8 mouse cellular contexts compared by ENCODE assay signal in genomic region chr11:60178005-60178404, GRCm38 (mm10). TPM values are rescaled to one million over a fixed set of nuclear protein-coding genes. Genes with fewer than 3 reads are reported as not detected.
DNase-seq lines count a peak whose midpoint lies in the region; ATAC-seq lines count a peak whose summit lies in the region.

No protein-coding gene starts in this region.

- 54% methylated on average over 6 of the region's 6 CpGs for WGBS in heart, embryonic 11.5 days (ENCODE audit: insufficient replicate concordance)
- 40% methylated on average over 6 of the region's 6 CpGs for WGBS in limb, embryonic 13.5 days

- intact Hi-C loops in heart, postnatal 25 days (cut with DNase I) = no loop called here

- no peaks in the 10 kb centered on the region for H3K9me3 ChIP-seq in heart, embryonic 11.5 days (replicated peaks; ENCODE audit: control insufficient read depth, low read length)
- H3K9me3 ChIP-seq in limb, embryonic 13.5 days = no peaks in the 10 kb centered on the region

- peak overlapping the region; percentile 98 for H3K27ac ChIP-seq in heart, embryonic 11.5 days (ENCODE audit: low read depth, low read length)
- H3K27ac ChIP-seq in limb, embryonic 13.5 days = peak overlapping the region; percentile 79; the same call in 1 of the 2 replicates

- H3K4me1 ChIP-seq in heart, embryonic 11.5 days (ENCODE audit: control insufficient read depth, insufficient read depth, low read length) = peaks cover 76% of the 10 kb centered on the region
- H3K4me1 ChIP-seq in limb, embryonic 13.5 days = peaks cover 97% of the 10 kb centered on the region

- H3K9ac ChIP-seq in heart, embryonic 11.5 days (ENCODE audit: low read depth, low read length) = peak overlapping the region; percentile 89; the same call in 1 of the 2 replicates
- peak overlapping the region; percentile 79 for H3K9ac ChIP-seq in limb, embryonic 13.5 days

- DNase-seq in heart, postnatal 25 days (ENCODE audit: low spot score) = no peak
- peak; percentile 10 for DNase-seq in retina, embryonic 14.5 days (ENCODE audit: low spot score)
- no peak for DNase-seq in retina, postnatal 1 day
- DNase-seq in natural killer cell, adult 2 months (ENCODE audit: low spot score in 2 of 2) = no peak
- no peak for DNase-seq in right cerebral cortex, postnatal 4 days

- no peaks in the 10 kb centered on the region for H3K27me3 ChIP-seq in heart, embryonic 11.5 days (ENCODE audit: control insufficient read depth, insufficient read depth, low read length)
- no peaks in the 10 kb centered on the region for H3K27me3 ChIP-seq in limb, embryonic 13.5 days

- no peaks in the 10 kb centered on the region for H3K36me3 ChIP-seq in heart, embryonic 11.5 days (ENCODE audit: control insufficient read depth, insufficient read depth, low read length)
- peaks cover 5% of the 10 kb centered on the region for H3K36me3 ChIP-seq in limb, embryonic 13.5 days

- ATAC-seq in heart, embryonic 11.5 days (replicated peaks; ENCODE audit: insufficient number of reproducible peaks, low FRiP score, low TSS enrichment) = no peak
- no peak for ATAC-seq in limb, embryonic 13.5 days (ENCODE audit: low FRiP score, low read depth)
- no peak for ATAC-seq in megakaryocyte-erythroid progenitor cell, adult 5-6 weeks (replicated peaks; ENCODE audit: low FRiP score, low TSS enrichment, poor library complexity, severe bottlenecking)

- H3K4me3 ChIP-seq in heart, embryonic 11.5 days (ENCODE audit: low read depth, low read length) = no peak overlapping the region
- no peak overlapping the region for H3K4me3 ChIP-seq in limb, embryonic 13.5 days

- H3K4me2 ChIP-seq in heart, embryonic 11.5 days = peak overlapping the region; percentile 100
- H3K4me2 ChIP-seq in limb, embryonic 13.5 days (replicated peaks) = peak overlapping the region; percentile 100

RNA-seq across cellular contexts. Expression of gene Srebf1, which starts 44.4 kb away (rescaled TPM):
- polyA plus RNA-seq in heart, embryonic 11.5 days (2014; fragmentation: Nextera tagmentation; extraction: Ambion mirVana) = 39.0 and 41.0 TPM in 2 replicates
- total RNA-seq in heart, postnatal 25 days (2021) = 10 to 100 TPM; 30.7 to 38.3 TPM
- 64.5 and 65.7 TPM in 2 replicates for polyA plus RNA-seq in limb, embryonic 13.5 days (2015; fragmentation: Nextera tagmentation; extraction: Ambion mirVana)
- 73.1 and 92.3 TPM in 2 replicates for total RNA-seq in megakaryocyte-erythroid progenitor cell, adult 5-6 weeks (2014; fragmentation: Nextera tagmentation)
- 32.3 and 80.9 TPM in 2 replicates for total RNA-seq in megakaryocyte-erythroid progenitor cell, adult 5-6 weeks (2017)
